Mouse (Mus musculus): ENCODE data around the gene Ubl5. TPM values are rescaled to one million over a fixed set of nuclear protein-coding genes. Genes with fewer than 3 reads are reported as not detected.
"Not testable (repeated sequence)": the region's sequence is repeated elsewhere in the genome, so short reads cannot be mapped to it uniquely, and the experiment has no call there.

Gene Ubl5
- polyA plus RNA-seq, 3 experiments from 2014 or later: 323 to 416 (median 337) TPM

DNA sequence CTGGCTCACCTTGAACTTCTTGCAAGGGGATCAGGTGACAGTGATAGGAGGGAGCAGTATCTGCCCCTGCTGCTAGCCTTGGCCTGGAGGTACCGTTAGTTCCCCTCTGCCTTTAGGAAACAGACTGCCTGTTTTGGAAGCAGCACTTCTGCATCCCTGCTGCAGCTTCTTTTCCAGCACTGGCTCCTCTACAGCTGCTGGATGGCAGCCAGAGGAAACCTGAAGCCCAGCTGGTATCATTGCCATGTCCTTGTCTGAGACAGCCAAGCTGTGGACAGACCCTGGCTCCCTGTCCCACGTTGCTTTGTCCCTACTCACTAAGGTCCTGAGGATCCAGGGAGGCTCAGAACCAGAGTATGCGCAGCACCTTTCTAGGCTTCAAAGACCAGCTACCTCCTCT is 14.9 kb downstream of the Ubl5 start:
- ATAC-seq: no peak

GRCm38 (mm10) chr9:20662325-20662724 is 19.6 kb downstream of the Ubl5 start:
- ATAC-seq: peak; percentile 35

DNA sequence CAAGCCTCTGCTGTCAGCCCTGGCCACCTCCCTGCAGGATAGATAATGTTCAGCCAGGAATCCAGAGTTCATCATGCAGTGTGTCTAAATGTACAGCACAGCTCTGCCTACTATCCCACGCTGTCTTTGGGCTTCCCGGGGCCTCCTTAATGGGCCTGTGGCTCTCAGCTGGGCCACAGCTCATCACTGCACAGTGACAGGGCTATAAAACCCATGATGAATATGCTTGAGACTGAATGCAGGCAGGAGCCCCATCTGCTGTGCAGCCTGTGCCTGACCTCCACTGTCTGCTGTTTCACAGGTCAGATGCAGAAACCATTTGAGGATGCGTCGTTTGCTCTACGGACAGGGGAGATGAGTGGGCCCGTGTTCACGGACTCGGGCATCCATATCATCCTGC is 20.2 kb downstream of the Ubl5 start:
- no peak for ATAC-seq

DNA sequence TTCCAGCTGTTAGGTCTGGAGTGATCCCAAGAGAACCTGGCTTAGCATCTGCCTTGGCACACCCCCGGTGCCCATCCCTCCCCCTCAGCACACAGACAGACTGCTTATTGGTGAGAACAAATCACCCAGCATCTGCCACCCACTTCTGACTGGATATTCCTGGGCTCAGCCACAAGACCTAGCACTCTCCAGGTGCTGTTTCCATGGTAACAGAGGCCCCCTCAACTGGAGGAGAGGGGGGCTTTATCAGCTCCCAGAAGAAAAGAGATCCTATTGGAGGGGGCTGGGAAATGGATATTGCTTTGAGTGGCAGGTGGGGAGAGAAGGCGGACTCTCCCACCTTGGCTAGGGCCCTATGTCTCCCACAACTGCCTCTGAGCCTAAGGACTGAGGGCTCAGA is 21.3 kb downstream of the Ubl5 start:
- no peak for ATAC-seq

GRCm38 (mm10) chr9:20664366-20664765 is 21.7 kb downstream of the Ubl5 start:
- ATAC-seq: no peak

DNA sequence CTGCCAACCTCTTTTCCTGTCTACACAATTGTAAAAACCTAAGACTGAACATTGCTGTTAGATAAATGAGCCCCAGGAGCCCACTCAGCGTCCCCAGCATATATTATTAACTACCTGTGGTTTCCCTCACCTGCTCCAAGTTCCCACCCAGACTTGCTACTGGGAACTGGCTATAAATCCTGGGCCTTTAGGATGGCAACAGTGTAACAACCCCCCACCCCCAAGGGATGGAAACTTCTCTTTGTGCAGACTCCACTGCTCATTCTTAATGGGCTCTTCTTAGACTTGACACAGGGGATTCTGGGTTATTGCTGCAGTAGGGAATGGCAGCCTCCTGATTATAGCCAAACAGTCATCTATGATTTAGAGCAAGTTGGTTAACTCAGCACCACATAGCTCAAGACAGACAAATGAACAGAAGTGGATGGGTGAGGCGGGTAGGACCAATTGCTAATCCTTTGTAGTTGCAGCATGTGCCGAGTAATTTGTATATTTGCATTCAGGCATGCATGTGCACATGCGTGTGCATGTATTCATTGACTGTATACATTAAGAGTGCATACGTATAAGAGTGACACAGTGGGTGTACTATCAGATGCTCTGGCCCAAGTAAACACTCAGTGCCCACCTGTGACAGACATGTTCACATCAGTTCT is 22.4 kb downstream of the Ubl5 start:
- no peak for ATAC-seq

GRCm38 (mm10) chr9:20665925-20666324 is 23.2 kb downstream of the Ubl5 start:
- no peak for ATAC-seq

- no peak for ATAC-seq
Measured at GRCm38 (mm10) chr9:20666510-20667034, 23.9 kb downstream of the Ubl5 start.

- no peak for ATAC-seq
Measured at GRCm38 (mm10) chr9:20668065-20668464, 25.4 kb downstream of the Ubl5 start.

DNA sequence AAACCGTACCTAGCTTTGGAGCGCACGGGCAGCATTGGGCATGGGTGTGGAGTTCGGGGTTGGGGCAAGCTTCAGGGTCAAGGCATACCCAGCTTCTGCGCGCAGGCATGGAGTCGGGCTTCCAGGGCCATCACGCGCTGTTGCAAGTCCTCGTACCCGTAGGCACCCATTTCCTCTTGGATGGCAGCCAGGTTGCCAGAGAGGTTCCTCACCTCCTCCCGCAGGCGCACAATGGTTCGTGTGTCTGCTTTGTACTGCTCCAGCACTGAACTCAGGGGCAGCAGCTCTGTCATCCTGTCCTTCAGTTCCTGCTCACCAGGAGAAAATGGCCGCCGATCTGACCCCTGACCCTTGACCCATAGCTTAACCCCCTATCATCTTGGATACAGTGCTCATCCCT is 29.4 kb downstream of the Ubl5 start:
- no peak for ATAC-seq

- ATAC-seq: no peak
Measured at GRCm38 (mm10) chr9:20677892-20678291, 35.2 kb downstream of the Ubl5 start.

DNA sequence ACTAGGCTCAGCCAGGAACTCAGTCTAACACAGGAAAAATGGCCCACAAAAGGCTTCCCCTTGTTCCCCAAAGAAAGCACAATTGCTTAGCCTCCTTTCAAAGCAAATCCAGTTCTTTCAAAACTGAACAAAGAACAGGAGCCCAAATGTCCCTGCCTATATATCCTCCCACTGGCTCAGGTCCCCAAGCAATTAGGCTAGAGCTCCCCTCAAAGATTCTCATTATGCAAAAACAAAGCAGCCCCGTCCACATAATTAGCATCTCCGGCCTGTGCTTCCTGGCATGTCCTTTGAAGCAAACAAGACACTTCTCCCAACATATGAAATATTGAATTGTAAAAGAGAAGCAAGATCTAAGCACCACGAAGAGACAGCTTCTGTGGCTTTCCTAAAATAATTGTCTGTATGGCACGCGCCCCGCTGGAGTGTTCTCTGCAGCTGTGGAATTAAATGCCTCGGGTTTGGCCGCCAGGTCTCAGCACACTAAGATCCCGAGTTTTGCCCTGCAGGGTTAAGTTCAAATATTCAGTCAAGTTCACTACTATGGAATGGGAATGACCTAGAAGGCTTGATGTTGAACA is 37.8 kb downstream of the Ubl5 start:
- no peak for ATAC-seq

GRCm38 (mm10) chr9:20681546-20682388 is 39.1 kb downstream of the Ubl5 start:
- no peak for ATAC-seq

GRCm38 (mm10) chr9:20682389-20682722 is 39.7 kb downstream of the Ubl5 start:
- no peak for ATAC-seq

- ATAC-seq: no peak
Measured at GRCm38 (mm10) chr9:20685081-20685861, 42.6 kb downstream of the Ubl5 start.

DNA sequence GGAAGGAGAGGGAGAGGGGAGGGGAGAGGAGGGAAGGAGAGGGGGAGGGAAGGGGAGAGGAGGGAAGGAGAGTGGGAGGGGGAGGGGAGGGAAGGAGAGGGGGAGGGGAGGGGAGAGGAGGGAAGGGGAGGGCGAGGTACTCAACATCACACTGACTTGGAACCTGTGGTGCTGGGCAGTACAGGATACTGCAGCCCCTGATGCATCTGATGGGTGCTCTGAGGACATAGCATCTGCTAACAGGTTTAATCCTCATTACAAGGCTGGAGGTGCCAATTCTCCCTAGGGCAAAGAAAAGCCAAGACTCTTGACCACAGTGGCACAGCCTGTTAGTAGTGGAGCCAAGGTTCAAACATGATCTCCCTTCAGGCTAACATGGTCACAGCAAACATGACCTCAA is 46.7 kb downstream of the Ubl5 start:
- ATAC-seq: no peak

GRCm38 (mm10) chr9:20689913-20690312 is 47.2 kb downstream of the Ubl5 start:
- no peak for ATAC-seq

GRCm38 (mm10) chr9:20690449-20690848 is 47.8 kb downstream of the Ubl5 start:
- ATAC-seq: not testable (repeated sequence)

GRCm38 (mm10) chr9:20692863-20693262 is 50.2 kb downstream of the Ubl5 start:
- no peak for ATAC-seq

- ATAC-seq: no peak
Measured at GRCm38 (mm10) chr9:20694721-20695235, 52.1 kb downstream of the Ubl5 start.

GRCm38 (mm10) chr9:20696107-20696712 is 53.5 kb downstream of the Ubl5 start:
- no peak for ATAC-seq
